Mouse (Mus musculus) embryonic facial prominence, embryonic 13.5 days (tissue): ENCODE measurements around the gene Xlr4b. TPM values are rescaled to one million over a fixed set of nuclear protein-coding genes. Genes with fewer than 3 reads are reported as not detected.

ENCODE experiments used
- polyA plus RNA-seq: library from polyadenylated mRNA; unstranded; fragments of >200 nt; fragmentation: Nextera tagmentation; extraction: Ambion mirVana; gene quantifications from 2 replicates; pipeline ENCODE4 v1.2.1, GENCODE M21; 2015

Gene Xlr4b
- polyA plus RNA-seq, 1 experiment from 2014 or later = 0.52 TPM

Other genes with a start within 250 kb of the Xlr4b start
- 15.0 and 15.9 TPM in 2 replicates for gene Zfp185, start 227.0 kb upstream of the Xlr4b start, polyA plus RNA-seq
- 0.17 TPM in 1 of 2 replicates, not detected in the other for gene Pnma5, start 177.2 kb upstream of the Xlr4b start, polyA plus RNA-seq
- gene Pnma3, start 149.5 kb upstream of the Xlr4b start, polyA plus RNA-seq = 0.07 and 0.19 TPM in 2 replicates
- gene Xlr4a, start 131.9 kb upstream of the Xlr4b start, polyA plus RNA-seq = 0.60 and 0.62 TPM in 2 replicates
- gene Xlr3a, start 117.2 kb upstream of the Xlr4b start, polyA plus RNA-seq = 1.5 and 2.7 TPM in 2 replicates
- 0.08 and 0.14 TPM in 2 replicates for gene Gm14685, start 97.3 kb upstream of the Xlr4b start, polyA plus RNA-seq
- not detected in 2 replicates for gene Xlr5b, start 65.5 kb upstream of the Xlr4b start, polyA plus RNA-seq
- gene DXBay18, start 64.9 kb upstream of the Xlr4b start, polyA plus RNA-seq = not detected in 2 replicates
- gene Spin2d, start 37.3 kb upstream of the Xlr4b start, polyA plus RNA-seq = not detected in 2 replicates
- gene Xlr3b, start 22.1 kb upstream of the Xlr4b start, polyA plus RNA-seq = 10.7 and 11.3 TPM in 2 replicates
- gene F8a, start 14.0 kb downstream of the Xlr4b start, polyA plus RNA-seq = 8.8 and 9.3 TPM in 2 replicates
- 0.85 TPM in 1 of 2 replicates, not detected in the other for gene Xlr4c, start 28.8 kb downstream of the Xlr4b start, polyA plus RNA-seq
- gene Xlr3c, start 51.1 kb downstream of the Xlr4b start, polyA plus RNA-seq = 0.15 TPM in 1 of 2 replicates, not detected in the other
- gene Xlr5a, start 78.6 kb downstream of the Xlr4b start, polyA plus RNA-seq = not detected in 2 replicates
- gene Xlr5c, start 78.6 kb downstream of the Xlr4b start, polyA plus RNA-seq = not detected in 2 replicates
- gene Gm45015, start 122.5 kb downstream of the Xlr4b start, polyA plus RNA-seq = not detected in 2 replicates
- gene Zfp275, start 128.3 kb downstream of the Xlr4b start, polyA plus RNA-seq = 14.7 and 18.0 TPM in 2 replicates
- gene Gm18336, start 184.4 kb downstream of the Xlr4b start, polyA plus RNA-seq = not detected in 2 replicates
- gene Zfp92, start 196.8 kb downstream of the Xlr4b start, polyA plus RNA-seq = 0.21 and 0.30 TPM in 2 replicates
- gene Trex2, start 221.0 kb downstream of the Xlr4b start, polyA plus RNA-seq = 0.55 TPM in 1 of 2 replicates, not detected in the other
- 83.0 and 96.2 TPM in 2 replicates for gene Haus7, start 244.7 kb downstream of the Xlr4b start, polyA plus RNA-seq